Mouse (Mus musculus) olfactory bulb, adult 2 months (tissue): ENCODE data around the gene Dnajc3.

Experiments
- CTCF ChIP-seq: fragments of 200-500 bp; IDR thresholded peaks from 2 replicates; pipeline ENCODE4 v1.5.1; 2012; ENCODE audit warnings: low read depth, mild to moderate bottlenecking, low read length, moderate library complexity; ENCODE audit not compliant: insufficient read depth
- POLR2A ChIP-seq: fragments of 200-500 bp; IDR thresholded peaks from 2 replicates; pipeline ENCODE4 v1.6.1; 2012; ENCODE audit warnings: mild to moderate bottlenecking, low read depth, low read length, moderate library complexity; ENCODE audit not compliant: insufficient read depth

DNA sequence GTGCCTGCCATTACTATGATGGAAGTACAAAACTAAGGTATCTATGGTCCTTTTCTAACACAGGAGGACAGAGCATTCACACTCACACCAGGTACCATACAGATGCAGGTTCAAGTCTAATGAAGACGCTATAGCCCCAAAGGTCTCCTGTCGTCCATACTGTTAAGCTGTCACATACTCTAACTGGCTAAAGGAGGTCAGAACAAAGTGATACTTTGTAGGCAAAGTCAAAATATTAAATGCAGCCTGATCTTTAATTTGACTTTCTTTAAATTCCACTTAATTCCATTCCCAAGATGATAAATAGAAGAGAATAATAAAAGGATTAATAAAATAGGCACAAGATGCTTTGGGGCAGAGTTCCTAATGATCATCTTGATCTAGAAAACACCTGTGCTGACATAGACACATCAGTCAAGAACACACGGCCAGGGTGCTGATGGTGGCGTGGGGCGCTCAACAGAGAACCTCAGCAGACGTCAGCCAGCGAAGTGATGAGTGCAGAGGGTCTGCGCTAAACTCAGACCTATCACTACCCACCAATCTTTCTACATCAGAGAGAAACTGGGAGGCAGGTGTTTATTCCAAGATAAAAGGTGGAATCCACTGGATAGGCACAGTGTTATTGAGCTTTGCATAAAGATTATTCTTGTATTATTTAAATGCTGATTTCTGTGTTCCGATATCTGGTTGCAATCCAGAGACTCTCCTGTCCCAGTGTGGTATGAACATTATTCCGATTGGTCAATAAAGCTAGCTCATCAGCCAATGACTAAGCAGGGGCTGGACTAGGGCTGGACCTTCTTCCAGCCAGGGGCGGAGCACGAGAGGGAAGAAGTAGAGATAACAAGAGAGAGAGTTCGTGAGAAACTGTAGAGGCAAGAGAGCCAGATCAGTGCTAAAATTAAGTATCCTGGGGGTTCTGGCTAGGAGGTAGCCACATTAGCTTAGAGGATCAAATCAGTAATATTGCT lies 50.0 kb downstream of the Dnajc3 start:
- TF ChIP-seq POLR2A (no peak), CTCF (no peak)
